Mouse (Mus musculus) left cerebral cortex, postnatal 25 days (tissue): Measurements from ENCODE around the gene Krtap15. TPM values are rescaled to one million over a fixed set of nuclear protein-coding genes. Genes with fewer than 3 reads are reported as not detected.

Experiments used
- DNase-seq, 2 experiments: peaks; one replicate each; pipeline ENCODE4 v3.0.0; 2022; ENCODE audit warnings: low spot score in 2 of 2, mixed read lengths in 1 of 2
- intact Hi-C: fragments of 180-260 bp; cut with DNase I; formaldehyde crosslinking; loops from one replicate; pipeline ENCODE4 v1.15.1; 2025
- total RNA-seq, 2 experiments: library from RNA; stranded (reverse); gene quantifications; 2 replicates each; pipeline ENCODE4 v1.2.3; 2021

The Krtap15 gene
- total RNA-seq: not detected

- intact Hi-C loops: loop anchor here (5.0 kb wide), 1 partner anchor 448 kb away; no protein-coding TSS in a partner anchor
- no peak for DNase-seq
Observed at GRCm38 (mm10) chr16:88820066-88820465, at the start of gene Krtap15. Gene Krtap15 (plus strand): TSS chr16:88820215.

GRCm38 (mm10) chr16:88774106-88774505 lies 45.9 kb upstream of the Krtap15 start, which contains the start of gene 2310057N15Rik:
Gene 2310057N15Rik (minus strand): TSS chr16:88774206.
- intact Hi-C loops: no loop called here
- no peak for DNase-seq

GRCm38 (mm10) chr16:88777596-88777995 lies 42.4 kb upstream of the Krtap15 start, which contains the start of gene Gm5965:
Gene Gm5965 (plus strand): TSS chr16:88777896.
- intact Hi-C loops: no loop called here
- no peak for DNase-seq

- intact Hi-C loops: no loop called here
- DNase-seq: no peak
Observed at GRCm38 (mm10) chr16:88786786-88787185, 33.2 kb upstream of the Krtap15 start.

GRCm38 (mm10) chr16:88811827-88812226 lies 8.2 kb upstream of the Krtap15 start, which contains the start of gene Gm20741:
Gene Gm20741 (minus strand): TSS chr16:88812220.
- intact Hi-C loops: no loop called here
- DNase-seq: no peak

- intact Hi-C loops: loop anchor here (5.0 kb wide), 1 partner anchor 451 kb away; no protein-coding TSS in a partner anchor
- DNase-seq: peak; percentile 4 to 37
Observed at GRCm38 (mm10) chr16:88823736-88824135, 3.7 kb downstream of the Krtap15 start.

- no peak for DNase-seq
- intact Hi-C loops: no loop called here
Observed at GRCm38 (mm10) chr16:88826095-88826652, 6.2 kb downstream of the Krtap15 start, which contains the start of gene Krtap14. Gene Krtap14 (minus strand): TSS chr16:88826145.

- intact Hi-C loops: no loop called here
- DNase-seq: no peak
Observed at GRCm38 (mm10) chr16:88826978-88827377, 7.0 kb downstream of the Krtap15 start.

- no peak for DNase-seq
- intact Hi-C loops: no loop called here
Observed at GRCm38 (mm10) chr16:88847363-88847762, 27.3 kb downstream of the Krtap15 start.

GRCm38 (mm10) chr16:88848558-88848957 lies 28.5 kb downstream of the Krtap15 start:
- intact Hi-C loops: no loop called here
- no peak for DNase-seq

- DNase-seq: no peak
- intact Hi-C loops: no loop called here
Observed at GRCm38 (mm10) chr16:88851450-88851849, 31.4 kb downstream of the Krtap15 start.

- intact Hi-C loops: no loop called here
Observed at GRCm38 (mm10) chr16:88864887-88865407, 44.9 kb downstream of the Krtap15 start.

GRCm38 (mm10) chr16:88869311-88869710 lies 49.3 kb downstream of the Krtap15 start, which contains the start of gene Krtap19-1:
Gene Krtap19-1 (minus strand): TSS chr16:88869411.
- intact Hi-C loops: no loop called here
- DNase-seq: no peak

More at GRCm38 (mm10) chr16:88864887-88865407, 44.9 kb downstream of the Krtap15 start:
- no peak for DNase-seq

- no peak for DNase-seq
- intact Hi-C loops: no loop called here
Observed at GRCm38 (mm10) chr16:88874169-88874568, 54.2 kb downstream of the Krtap15 start, which contains the start of gene Krtap19-2. Gene Krtap19-2 (minus strand): TSS chr16:88874269.

- intact Hi-C loops: no loop called here
- DNase-seq: no peak
Observed at GRCm38 (mm10) chr16:88877938-88878337, 57.9 kb downstream of the Krtap15 start, which contains the start of gene Krtap19-3. Gene Krtap19-3 (minus strand): TSS chr16:88878038.

Other genes starting within 250 kb of the Krtap15 start
- gene Krtap24-1, start 207.9 kb upstream of the Krtap15 start, total RNA-seq: not detected
- not detected for gene 2310079G19Rik, start 192.5 kb upstream of the Krtap15 start, total RNA-seq
- not detected for gene Krtap26-1, start 172.4 kb upstream of the Krtap15 start, total RNA-seq
- not detected for gene Krtap27-1, start 148.5 kb upstream of the Krtap15 start, total RNA-seq
- not detected for gene 2310061N02Rik, start 112.3 kb upstream of the Krtap15 start, total RNA-seq
- not detected for gene Krtap13-1, start 91.4 kb upstream of the Krtap15 start, total RNA-seq
- gene Krtap13, start 68.6 kb upstream of the Krtap15 start, total RNA-seq: not detected
- gene 2310034C09Rik, start 61.4 kb upstream of the Krtap15 start, total RNA-seq: not detected
- gene 2310057N15Rik, start 46.0 kb upstream of the Krtap15 start, total RNA-seq: not detected
- not detected for gene Gm5965, start 42.3 kb upstream of the Krtap15 start, total RNA-seq
- not detected for gene Gm20741, start 8.0 kb upstream of the Krtap15 start, total RNA-seq
- not detected for gene Krtap14, start 5.9 kb downstream of the Krtap15 start, total RNA-seq
- gene Krtap19-1, start 49.2 kb downstream of the Krtap15 start, total RNA-seq: not detected
- gene Krtap19-2, start 54.1 kb downstream of the Krtap15 start, total RNA-seq: not detected
- not detected for gene Krtap19-3, start 57.8 kb downstream of the Krtap15 start, total RNA-seq
- gene Krtap19-4, start 64.9 kb downstream of the Krtap15 start, total RNA-seq: not detected
- not detected for gene Krtap19-5, start 76.2 kb downstream of the Krtap15 start, total RNA-seq
- not detected for gene Krtap19-9b, start 112.0 kb downstream of the Krtap15 start, total RNA-seq
- gene Krtap16-3, start 142.7 kb downstream of the Krtap15 start, total RNA-seq: not detected
- not detected for gene Krtap22-2, start 190.5 kb downstream of the Krtap15 start, total RNA-seq
- not detected for gene Gm10229, start 195.1 kb downstream of the Krtap15 start, total RNA-seq
- gene Krtap6-1, start 211.5 kb downstream of the Krtap15 start, total RNA-seq: not detected
- not detected for gene Gm10228, start 221.3 kb downstream of the Krtap15 start, total RNA-seq
- not detected for gene Krtap6-5, start 227.7 kb downstream of the Krtap15 start, total RNA-seq
- gene 1110025L11Rik, start 243.8 kb downstream of the Krtap15 start, total RNA-seq: not detected